Mouse (Mus musculus): Measurements from ENCODE around the gene Tmem132a.

DNA sequence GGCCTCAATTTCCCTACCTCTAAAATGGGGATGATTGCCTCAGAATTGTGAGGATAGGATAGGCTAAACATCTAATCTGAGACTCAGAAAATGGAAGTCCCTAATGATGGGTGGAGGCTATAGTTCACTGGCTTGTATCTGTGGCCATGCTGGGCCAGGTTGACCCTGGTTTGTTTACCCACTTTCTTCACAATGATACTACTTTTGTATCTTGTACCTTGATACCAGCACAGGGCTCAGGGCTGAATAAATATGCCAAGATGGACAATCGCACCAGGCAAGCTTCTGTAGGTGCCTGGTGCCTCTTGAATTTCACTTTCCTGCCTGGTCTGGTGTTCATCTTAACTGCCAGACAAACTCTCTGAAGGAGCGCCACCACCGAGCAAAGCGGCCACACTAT, 47.2 kb downstream of the Tmem132a start:
- TF ChIP-seq CTCF (IDR thresholded peaks at IDR 0.05; ENCODE audit: insufficient read depth, low read length) (no peak), POLR2A (IDR thresholded peaks at IDR 0.05; ENCODE audit: borderline replicate concordance, extremely low read depth, low read depth, low read length) (no peak)
